Mouse (Mus musculus) thymus, postnatal 36 days (tissue): ENCODE results near the gene Lclat1.

Experiments
- DNase-seq, 2 experiments: peaks; one replicate each; pipeline ENCODE4 v3.0.0; 2022; ENCODE audit warnings: mixed read lengths in 2 of 2

Lclat1 gene

GRCm38 (mm10) chr17:73092103-73093097 is 15.4 kb upstream of the Lclat1 start:
- DNase-seq, result no peak

- DNase-seq, result no peak
Observed at GRCm38 (mm10) chr17:73095070-73095469, 12.7 kb upstream of the Lclat1 start.

GRCm38 (mm10) chr17:73095585-73095984 is 12.2 kb upstream of the Lclat1 start:
- DNase-seq, result no peak

GRCm38 (mm10) chr17:73096484-73096883 is 11.3 kb upstream of the Lclat1 start:
- peak; percentile 70 to 75 for DNase-seq

GRCm38 (mm10) chr17:73098636-73099035 is 9.1 kb upstream of the Lclat1 start:
- no peak for DNase-seq

- no peak for DNase-seq
Observed at GRCm38 (mm10) chr17:73100396-73100795, 7.4 kb upstream of the Lclat1 start.

GRCm38 (mm10) chr17:73102538-73102937 is 5.2 kb upstream of the Lclat1 start:
- no peak for DNase-seq

GRCm38 (mm10) chr17:73108170-73108887 is 544 bp downstream of the Lclat1 start:
- no peak for DNase-seq

- no peak for DNase-seq
Observed at GRCm38 (mm10) chr17:73108888-73109259, 1.1 kb downstream of the Lclat1 start.

- DNase-seq, result no peak
Observed at GRCm38 (mm10) chr17:73112128-73112527, 4.3 kb downstream of the Lclat1 start.

GRCm38 (mm10) chr17:73112601-73113000 is 4.8 kb downstream of the Lclat1 start:
- DNase-seq, result no peak

GRCm38 (mm10) chr17:73113230-73113629 is 5.4 kb downstream of the Lclat1 start:
- DNase-seq, result no peak

GRCm38 (mm10) chr17:73118134-73118533 is 10.3 kb downstream of the Lclat1 start:
- DNase-seq, result no peak

GRCm38 (mm10) chr17:73118702-73119101 is 10.9 kb downstream of the Lclat1 start:
- no peak for DNase-seq

- peak in 1 of 2 experiments; percentile 41 for DNase-seq
Observed at GRCm38 (mm10) chr17:73119150-73119549, 11.4 kb downstream of the Lclat1 start.

GRCm38 (mm10) chr17:73120545-73120944 is 12.8 kb downstream of the Lclat1 start:
- DNase-seq, result no peak

- DNase-seq, result no peak
Observed at GRCm38 (mm10) chr17:73121726-73122125, 13.9 kb downstream of the Lclat1 start.

GRCm38 (mm10) chr17:73126349-73126748 is 18.6 kb downstream of the Lclat1 start:
- DNase-seq, result peak in 1 of 2 experiments; percentile 11

- no peak for DNase-seq
Observed at GRCm38 (mm10) chr17:73126903-73127302, 19.1 kb downstream of the Lclat1 start.

- no peak for DNase-seq
Observed at GRCm38 (mm10) chr17:73136562-73137484, 29.0 kb downstream of the Lclat1 start.

- DNase-seq, result no peak
Observed at GRCm38 (mm10) chr17:73138217-73138616, 30.4 kb downstream of the Lclat1 start.

GRCm38 (mm10) chr17:73142029-73142428 is 34.2 kb downstream of the Lclat1 start:
- peak in 1 of 2 experiments; percentile 19 for DNase-seq

GRCm38 (mm10) chr17:73142445-73142844 is 34.7 kb downstream of the Lclat1 start:
- no peak for DNase-seq
